Mouse (Mus musculus) heart, adult 2 months (tissue): ENCODE data around the gene Atxn7.
A peak's percentile ranks its signal among the peaks of the same experiment; 100 is the strongest.

Experiments
- CTCF ChIP-seq: fragments of 200-600 bp; IDR thresholded peaks from 2 replicates; pipeline ENCODE4 v1.8.1; 2022; ENCODE audit warnings: antibody characterized with exemption, mild to moderate bottlenecking, moderate library complexity
- EP300 ChIP-seq: fragments of 200-500 bp; IDR thresholded peaks from 2 replicates; pipeline ENCODE4 v1.6.1; 2011; ENCODE audit warnings: low read depth, low read length, control low read depth; ENCODE audit not compliant: insufficient read depth
- POLR2A ChIP-seq: fragments of 200-500 bp; IDR thresholded peaks from 2 replicates; pipeline ENCODE4 v1.6.1; 2011; ENCODE audit warnings: mild to moderate bottlenecking, low read depth, low read length, control low read depth; ENCODE audit not compliant: insufficient read depth

GRCm38 (mm10) chr14:13982174-13982573, 20.9 kb downstream of the Atxn7 start:
- TF ChIP-seq CTCF: peak; percentile 42
- TF ChIP-seq POLR2A: no peak
- no peak for TF ChIP-seq EP300
